Mouse (Mus musculus) small intestine, adult 2 months (tissue): Measurements from ENCODE around the gene Il10ra.

Experiments used
- CTCF ChIP-seq: fragments of 200-500 bp; IDR thresholded peaks from 2 replicates; pipeline ENCODE4 v1.5.1; 2012; ENCODE audit warnings: low read depth, mild to moderate bottlenecking, control low read depth, inconsistent platforms, low read length, moderate library complexity, mixed read lengths; ENCODE audit not compliant: insufficient replicate concordance, insufficient read length; ENCODE audit errors: extremely low read depth
- POLR2A ChIP-seq: fragments of 200-500 bp; IDR thresholded peaks from 2 replicates; pipeline ENCODE4 v1.6.1; 2012; ENCODE audit warnings: low read depth, mild to moderate bottlenecking, control low read depth, inconsistent platforms, low read length, moderate library complexity

DNA sequence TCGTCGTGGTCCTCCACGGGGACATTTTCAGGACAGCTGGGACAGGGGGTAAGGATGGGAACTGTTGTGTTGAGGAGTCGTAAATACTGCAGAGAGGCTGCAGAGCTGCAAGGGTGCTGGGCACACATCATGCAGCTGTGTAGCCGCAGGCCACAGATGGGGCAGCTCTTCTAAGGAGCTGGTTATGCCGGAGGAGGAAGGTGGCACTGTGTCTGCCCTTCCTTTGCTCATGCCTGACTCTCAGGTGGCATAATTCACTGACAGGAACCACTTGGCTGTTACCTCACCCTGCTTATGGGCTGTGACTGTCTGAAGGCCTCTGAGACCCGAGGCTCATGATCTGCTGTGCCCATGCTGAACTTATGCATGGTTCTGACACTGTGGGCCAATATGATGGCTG is 18.6 kb downstream of the Il10ra start:
- TF ChIP-seq CTCF, result no peak
- TF ChIP-seq POLR2A, result no peak
